Comparison of ENCODE assay signal across 8 mouse cellular contexts in the genomic region with DNA sequence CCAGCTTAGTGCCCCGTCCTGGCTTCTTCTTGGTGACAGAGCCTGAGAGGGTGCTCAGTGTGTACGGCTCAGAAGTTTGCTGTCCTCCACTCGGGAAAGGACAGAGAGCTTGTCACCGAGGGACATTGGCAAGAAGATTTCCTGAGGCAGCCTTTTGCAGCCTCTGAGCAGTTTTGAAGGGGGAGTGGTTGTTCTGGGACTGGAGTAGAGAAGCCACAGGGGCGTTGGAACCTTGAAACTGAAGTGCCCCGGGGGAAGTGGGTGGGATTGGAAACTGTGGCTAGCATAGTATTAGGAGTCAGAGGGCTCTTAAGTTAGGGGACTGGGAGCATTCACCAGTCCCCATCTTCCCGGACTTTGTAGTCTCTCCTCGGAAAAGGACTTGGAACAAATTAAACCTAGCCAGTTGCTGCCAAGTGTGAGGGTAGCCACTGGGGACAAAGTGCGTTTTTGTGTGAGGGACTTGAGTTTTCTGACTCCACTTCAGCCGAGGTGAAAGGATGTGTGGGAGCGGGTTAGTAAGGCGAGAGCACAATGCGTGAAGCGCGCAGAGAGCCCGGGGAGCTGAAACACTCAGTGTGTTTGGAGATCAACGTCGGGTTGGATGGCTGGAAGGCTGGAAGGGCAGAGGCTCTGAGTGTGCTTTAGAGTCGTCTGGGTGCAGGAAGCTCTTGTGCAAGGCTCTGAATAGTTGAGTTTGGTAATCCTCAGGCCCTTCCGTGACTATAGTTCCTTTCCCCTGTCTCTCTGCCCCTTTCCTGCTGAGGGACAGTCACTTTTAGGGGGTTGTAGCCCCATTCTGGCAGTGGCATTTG. TPM values are rescaled to one million over a fixed set of nuclear protein-coding genes. Genes with fewer than 3 reads are reported as not detected.
DNase-seq lines count a peak whose midpoint lies in the region; ATAC-seq and TF ChIP-seq lines count a peak whose summit lies in the region.

No protein-coding gene starts in this region.

- peak overlapping the region; percentile 40; the same call in 1 of the 2 replicates for H3K27ac ChIP-seq in forebrain, postnatal 0 days (ENCODE audit: low read depth, low read length)
- no peak overlapping the region for H3K27ac ChIP-seq in forebrain, embryonic 12.5 days
- H3K27ac ChIP-seq in bone marrow, adult 2 months (ENCODE audit: control insufficient read depth, insufficient read depth, low read depth, low read length, poor library complexity): peak overlapping the region; percentile 89
- H3K27ac ChIP-seq in lung, embryonic 16.5 days (ENCODE audit: low read length): peak overlapping the region; percentile 40

- no peaks in the 10 kb centered on the region for H3K9me3 ChIP-seq in forebrain, postnatal 0 days (ENCODE audit: low read length)
- H3K9me3 ChIP-seq in forebrain, embryonic 12.5 days: no peaks in the 10 kb centered on the region
- H3K9me3 ChIP-seq in lung, embryonic 16.5 days (ENCODE audit: control insufficient read depth, low read length): no peaks in the 10 kb centered on the region

- TF ChIP-seq CTCF in forebrain, postnatal 0 days (IDR thresholded peaks at IDR 0.05; ENCODE audit: low read depth): no peak
- no peak for TF ChIP-seq CTCF in bone marrow, adult 2 months (IDR thresholded peaks at IDR 0.05; ENCODE audit: control insufficient read depth, insufficient read depth, low read length)

- no peak overlapping the region for H3K9ac ChIP-seq in forebrain, postnatal 0 days
- H3K9ac ChIP-seq in forebrain, embryonic 12.5 days: no peak overlapping the region
- 0 out of 2 replicates have a peak overlapping the region, but pooled peaks have one; percentile 6 for H3K9ac ChIP-seq in lung, embryonic 16.5 days (ENCODE audit: low read length)

- WGBS in forebrain, postnatal 0 days: 33% methylated on average over 20 of the region's 20 CpGs
- WGBS in forebrain, embryonic 12.5 days: 43% methylated on average over 20 of the region's 20 CpGs
- 23% methylated on average over 20 of the region's 20 CpGs for WGBS in bone marrow, adult 2 months
- 35% methylated on average over 20 of the region's 20 CpGs for WGBS in lung, embryonic 16.5 days

- peak; percentile 36 for ATAC-seq in forebrain, postnatal 0 days
- ATAC-seq in forebrain, embryonic 12.5 days (ENCODE audit: low FRiP score): no peak
- ATAC-seq in lung, embryonic 16.5 days (ENCODE audit: low read depth): peak; percentile 60

- H3K27me3 ChIP-seq in forebrain, postnatal 0 days (ENCODE audit: insufficient read depth, low read length): no peaks in the 10 kb centered on the region; the same call in 1 of the 2 replicates
- H3K27me3 ChIP-seq in forebrain, embryonic 12.5 days: peaks cover 18% of the 10 kb centered on the region; the same call in 1 of the 2 replicates
- H3K27me3 ChIP-seq in lung, embryonic 16.5 days (ENCODE audit: control insufficient read depth, insufficient read depth, low read depth, low read length): no peaks in the 10 kb centered on the region

- DNase-seq in forebrain, postnatal 0 days: no peak
- peak; percentile 80 for DNase-seq in kidney, adult 11 months
- DNase-seq in embryo, embryonic 11 days: no peak
- no peak for DNase-seq in ovary, postnatal 10 days (ENCODE audit: low spot score)
- no peak for DNase-seq in MN1 (ENCODE audit: low spot score)

- no peak for TF ChIP-seq POLR2A in bone marrow, adult 2 months (IDR thresholded peaks at IDR 0.05; ENCODE audit: borderline replicate concordance, control insufficient read depth, low read depth, low read length)

- H3K4me2 ChIP-seq in forebrain, postnatal 0 days (ENCODE audit: low read depth): no peak overlapping the region
- H3K4me2 ChIP-seq in forebrain, embryonic 12.5 days: no peak overlapping the region
- peak overlapping the region; percentile 13 for H3K4me2 ChIP-seq in lung, embryonic 16.5 days (ENCODE audit: low read depth, low read length)

- H3K36me3 ChIP-seq in forebrain, postnatal 0 days (ENCODE audit: insufficient read depth): no peaks in the 10 kb centered on the region
- no peaks in the 10 kb centered on the region for H3K36me3 ChIP-seq in forebrain, embryonic 12.5 days (replicated peaks)
- H3K36me3 ChIP-seq in lung, embryonic 16.5 days (ENCODE audit: control insufficient read depth, insufficient read depth, low read length): no peaks in the 10 kb centered on the region

- H3K4me1 ChIP-seq in forebrain, postnatal 0 days (ENCODE audit: insufficient read depth): peaks cover 8% of the 10 kb centered on the region; the same call in 1 of the 2 replicates
- H3K4me1 ChIP-seq in forebrain, embryonic 12.5 days: peaks cover 66% of the 10 kb centered on the region
- H3K4me1 ChIP-seq in bone marrow, adult 2 months (ENCODE audit: control insufficient read depth, insufficient read depth, low read length): peaks cover 3% of the 10 kb centered on the region; the same call in 1 of the 2 replicates
- H3K4me1 ChIP-seq in lung, embryonic 16.5 days (replicated peaks; ENCODE audit: control insufficient read depth, insufficient read depth, low read length): peaks cover 51% of the 10 kb centered on the region

- no peak overlapping the region for H3K4me3 ChIP-seq in forebrain, postnatal 0 days (ENCODE audit: low read depth, low read length)
- no peak overlapping the region for H3K4me3 ChIP-seq in forebrain, embryonic 12.5 days (replicated peaks)
- H3K4me3 ChIP-seq in bone marrow, adult 2 months (replicated peaks; ENCODE audit: control insufficient read depth, low read depth, low read length): no peak overlapping the region
- H3K4me3 ChIP-seq in lung, embryonic 16.5 days (ENCODE audit: low read length): no peak overlapping the region

RNA-seq across cellular contexts. Expression of gene Peli2, which starts 10.3 kb away (rescaled TPM):
- total RNA-seq in forebrain, postnatal 0 days (2014; rRNA removed): 12.2 and 16.4 TPM in 2 replicates
- polyA plus RNA-seq in forebrain, postnatal 0 days (2015; fragmentation: Nextera tagmentation; extraction: Ambion mirVana): 6.6 and 8.8 TPM in 2 replicates
- polyA plus RNA-seq in forebrain, embryonic 12.5 days (2016; fragmentation: Nextera tagmentation; extraction: Ambion mirVana): 9.4 and 11.1 TPM in 2 replicates
- polyA plus RNA-seq in bone marrow, adult 2 months (2011; ENCODE audit: insufficient read depth, insufficient read length, low replicate concordance, missing spikeins): 2.2 and 8.8 TPM in 2 replicates
- 15.3 and 15.8 TPM in 2 replicates for polyA plus RNA-seq in lung, embryonic 16.5 days (2015; fragmentation: Nextera tagmentation; extraction: Ambion mirVana)
